Mouse (Mus musculus) layer of hippocampus, postnatal 10 days (tissue): ENCODE results near the gene Eif2ak4. TPM values are rescaled to one million over a fixed set of nuclear protein-coding genes. Genes with fewer than 3 reads are reported as not detected.

Experiments
- DNase-seq, 2 experiments: peaks; one replicate each; pipeline ENCODE4 v3.0.0; 2021; ENCODE audit warnings: low spot score in 2 of 2
- total RNA-seq, 2 experiments: library from RNA; stranded (reverse); gene quantifications; 2 replicates each; pipeline ENCODE4 v1.2.3; 2021

The Eif2ak4 gene
- total RNA-seq, 2 experiments from 2014 or later = 24.6 to 28.1 TPM

DNA sequence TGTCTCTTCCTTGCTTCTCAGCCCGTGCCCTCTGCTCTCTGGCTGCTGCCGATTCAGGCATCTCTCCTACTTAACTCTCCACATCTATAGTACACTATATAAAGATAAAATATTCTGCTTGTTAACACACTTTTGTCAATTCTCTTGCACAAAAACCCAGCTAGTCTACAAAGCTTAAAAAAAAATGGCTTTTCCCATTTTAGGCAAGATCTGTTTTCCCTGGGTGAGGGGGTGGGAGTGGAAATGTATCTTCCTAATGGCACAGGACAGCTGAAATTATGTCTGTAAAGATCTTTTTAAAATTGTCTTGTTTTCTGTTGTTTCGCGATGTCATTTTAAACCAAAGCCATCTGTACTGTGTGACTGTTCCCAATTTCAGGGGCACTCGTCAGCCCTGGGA, 75.1 kb downstream of the Eif2ak4 start:
- DNase-seq = no peak

DNA sequence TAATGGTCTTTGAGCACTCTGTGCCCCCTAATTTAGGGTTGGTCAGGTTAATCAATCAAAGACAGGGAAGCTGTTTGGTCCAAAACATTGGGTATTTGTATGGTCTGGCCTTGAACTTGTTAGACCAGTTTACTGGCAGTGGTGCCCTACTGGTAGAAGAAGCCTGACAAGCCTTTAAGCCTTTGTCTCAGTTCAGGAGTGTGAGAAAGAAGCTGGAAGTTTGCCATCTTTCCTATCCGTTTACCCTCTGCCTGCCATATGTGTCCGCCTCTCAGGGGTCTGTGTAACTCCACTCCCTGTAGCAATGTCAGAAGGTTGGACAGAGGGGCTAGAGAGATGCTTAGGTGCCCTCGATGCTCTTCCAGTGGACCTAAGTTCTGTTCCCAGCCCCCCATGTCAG, 76.0 kb downstream of the Eif2ak4 start:
- no peak for DNase-seq

DNA sequence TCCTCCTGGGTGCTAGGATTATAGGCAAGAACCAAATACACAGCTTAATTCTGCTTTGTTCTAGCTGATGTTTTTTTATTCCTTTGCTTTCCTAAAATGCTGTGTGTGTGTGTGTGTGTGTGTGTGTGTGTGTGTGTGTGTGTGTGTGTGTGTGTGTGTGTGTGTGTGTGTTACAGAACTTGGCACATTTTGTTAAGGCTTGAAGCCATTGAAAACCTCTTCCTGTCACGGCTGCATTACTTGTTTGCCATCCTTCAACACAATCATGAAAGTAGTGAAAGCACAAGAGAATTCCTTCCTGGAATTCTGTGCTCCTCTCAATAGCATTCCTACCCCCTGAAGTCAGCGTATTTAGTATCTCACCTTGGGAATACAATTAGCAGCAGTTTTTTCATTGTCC, 77.5 kb downstream of the Eif2ak4 start:
- DNase-seq = no peak

DNA sequence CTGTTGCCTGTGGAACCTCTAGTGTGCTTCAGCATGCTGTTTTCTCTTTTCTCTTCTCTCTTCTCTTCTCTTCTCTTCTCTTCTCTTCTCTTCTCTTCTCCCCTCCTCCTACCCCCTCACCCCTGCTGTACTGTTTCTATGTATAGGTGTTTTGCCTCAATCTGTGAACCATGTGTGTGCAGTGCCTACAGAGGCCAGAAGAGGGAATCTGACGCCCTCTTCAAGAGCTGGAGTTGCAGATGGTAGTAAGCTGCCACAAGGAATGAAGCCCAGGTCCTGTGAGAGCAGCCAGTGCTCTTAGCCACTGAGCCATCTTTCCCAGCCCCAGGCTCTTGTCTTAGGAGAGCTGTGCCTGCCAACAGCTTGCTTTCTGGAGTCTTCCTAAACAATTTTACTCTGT, 78.2 kb downstream of the Eif2ak4 start:
- no peak for DNase-seq

DNA sequence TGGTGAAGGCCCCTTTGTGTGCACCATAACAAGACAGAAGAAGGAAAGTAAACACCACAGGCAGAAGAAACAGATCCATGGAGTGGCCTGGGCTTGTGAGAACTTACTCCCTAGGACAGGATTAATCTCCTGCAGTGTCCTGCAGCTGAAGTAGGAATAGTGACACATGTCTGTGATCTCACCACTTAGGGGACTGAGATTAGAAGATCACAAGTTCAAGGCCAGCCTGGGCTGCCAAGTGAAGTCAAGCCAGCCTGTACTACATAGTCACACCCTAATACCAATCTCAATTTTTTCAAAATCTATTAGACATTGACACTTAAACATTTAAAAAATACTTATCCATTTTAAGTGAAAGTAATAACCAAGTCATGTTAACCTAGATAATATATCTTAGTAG, 79.9 kb downstream of the Eif2ak4 start:
- DNase-seq = no peak

DNA sequence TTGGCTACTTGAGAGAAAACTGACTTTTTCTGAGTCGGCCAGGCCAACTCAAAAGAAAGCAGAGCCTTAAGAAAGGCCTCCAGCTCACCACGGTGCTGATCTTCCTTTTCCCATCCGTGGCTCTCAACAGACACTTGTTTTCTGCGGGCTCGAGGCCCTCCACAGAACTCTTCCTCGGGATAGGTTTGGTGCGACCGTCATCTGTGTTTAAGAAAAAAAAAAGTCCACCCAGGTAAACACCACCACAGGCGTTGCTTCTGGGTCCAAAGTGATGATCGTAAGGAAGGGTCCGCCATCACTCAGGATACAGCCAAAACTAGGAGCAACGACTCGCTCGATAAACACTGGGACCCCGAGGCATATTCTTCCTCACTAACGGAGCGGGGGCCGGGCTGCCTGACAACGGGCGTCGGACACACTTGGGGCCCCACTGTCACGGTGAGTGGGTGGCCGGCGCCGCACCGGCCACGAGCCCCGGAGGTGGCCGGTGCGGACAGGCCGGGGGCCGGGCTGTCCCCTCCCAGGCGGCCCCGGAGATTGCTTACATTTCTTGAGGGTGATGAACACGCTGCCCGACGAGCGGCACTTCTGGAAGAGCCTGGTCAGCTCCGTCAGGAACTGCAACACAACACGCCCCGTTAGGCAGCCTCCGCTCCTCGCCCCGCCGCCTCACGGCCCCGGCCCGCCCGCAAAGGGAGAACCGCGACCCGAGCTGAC, 90.6 kb downstream of the Eif2ak4 start:
- no peak for DNase-seq

DNA sequence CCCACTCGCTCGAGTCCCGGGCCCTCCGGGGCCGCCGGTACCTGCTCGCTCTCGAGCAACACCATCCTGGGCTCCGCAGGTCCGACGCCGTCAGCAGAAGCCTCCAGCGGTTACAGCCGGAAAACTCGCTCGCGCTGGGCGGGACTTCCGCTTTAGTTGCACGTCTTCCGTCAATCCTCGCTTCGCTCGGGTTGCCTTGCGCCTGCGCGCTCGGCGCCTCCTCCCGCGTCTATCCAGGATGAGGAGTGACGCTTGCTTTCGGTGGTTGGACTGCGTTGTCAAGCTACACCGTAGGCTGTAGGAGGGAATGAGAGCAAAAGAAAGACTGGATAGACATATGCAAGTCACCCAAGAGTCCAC, 91.1 kb downstream of the Eif2ak4 start, which contains the start of gene Srp14:
TSS of gene Srp14 (minus strand) at position 162 of the 360 bp plus-strand sequence.
- DNase-seq = peak; percentile 88 to 89

DNA sequence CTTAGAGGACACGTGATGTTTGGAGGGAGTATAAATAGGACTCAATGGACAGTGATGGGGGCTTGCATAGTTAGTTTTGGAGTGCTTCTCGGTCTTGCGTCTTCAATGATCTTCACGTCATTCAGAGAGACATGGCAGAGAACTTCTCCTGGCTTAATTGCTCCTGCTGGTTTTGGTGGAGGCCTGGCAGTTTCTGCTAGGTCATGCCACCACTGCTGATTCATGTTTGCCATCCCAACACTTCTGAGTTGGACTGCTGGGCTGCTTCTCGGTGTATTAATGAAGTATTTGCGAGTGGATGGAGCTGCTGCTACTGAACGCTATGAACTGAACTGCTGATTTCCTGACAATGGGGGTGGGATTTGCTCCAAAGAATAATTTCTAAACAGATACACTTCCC, 92.5 kb downstream of the Eif2ak4 start:
- DNase-seq = no peak

DNA sequence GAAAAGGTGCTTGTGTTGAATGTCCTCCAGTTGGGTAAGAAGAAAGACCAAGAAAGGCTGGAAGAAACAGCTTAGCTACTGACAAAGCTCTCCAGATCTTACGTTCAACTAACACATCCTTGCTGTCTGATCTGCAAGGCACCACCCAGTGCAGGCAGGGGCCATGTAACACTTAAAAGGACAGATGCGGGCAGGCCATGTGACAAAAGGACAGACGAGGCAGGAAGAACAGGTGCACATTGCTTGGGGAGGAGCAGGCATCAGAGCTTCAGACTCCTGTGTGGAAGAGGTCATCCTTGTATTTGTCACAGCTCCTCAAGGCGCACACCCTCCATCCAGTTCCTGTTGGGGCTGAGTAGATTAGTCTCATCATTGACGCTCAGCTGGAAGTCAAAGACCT, 94.6 kb downstream of the Eif2ak4 start:
- no peak for DNase-seq

DNA sequence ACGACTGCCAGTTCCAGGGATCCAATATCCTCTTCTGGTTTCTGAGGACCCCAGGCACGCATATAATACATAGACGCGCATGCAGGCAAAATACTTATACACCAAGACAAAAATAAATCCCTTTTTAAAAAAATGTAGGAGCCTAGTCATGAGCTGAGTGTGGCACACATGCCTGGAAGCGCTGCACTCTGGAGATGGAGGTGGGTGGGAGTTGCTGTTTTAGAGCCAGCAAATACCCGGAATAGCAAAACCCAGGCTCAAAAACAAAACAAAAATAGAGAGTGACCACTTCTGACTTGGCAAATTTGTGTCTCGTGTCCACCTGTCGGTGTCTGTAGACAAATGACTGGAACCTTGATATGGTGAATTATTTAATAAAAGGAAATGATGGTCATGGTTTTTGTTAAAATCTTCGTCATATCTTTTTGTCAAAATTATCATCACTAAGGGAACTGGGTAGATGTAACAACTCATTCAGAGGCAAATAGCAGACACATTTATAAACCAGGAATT, 96.0 kb downstream of the Eif2ak4 start:
- DNase-seq = no peak

DNA sequence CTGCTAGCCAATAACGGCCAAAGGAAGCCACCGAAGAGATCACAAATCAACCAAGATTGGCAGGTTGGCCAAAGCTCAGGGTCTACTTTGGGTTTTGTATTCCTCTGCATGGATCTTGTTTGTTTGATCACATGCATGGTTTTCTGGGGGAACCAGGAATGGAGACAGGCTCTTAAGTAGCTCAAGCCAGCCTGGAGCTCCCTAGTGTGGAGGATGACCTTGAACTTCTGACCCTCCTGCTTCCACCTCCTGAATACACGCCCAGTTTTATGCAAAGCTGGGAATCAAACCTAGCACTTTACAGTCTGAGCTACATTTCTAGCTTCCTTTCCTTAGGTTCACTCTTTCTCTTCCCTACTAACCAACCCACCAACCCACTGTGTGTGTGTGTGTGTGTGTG, 97.0 kb downstream of the Eif2ak4 start:
- DNase-seq = no peak

DNA sequence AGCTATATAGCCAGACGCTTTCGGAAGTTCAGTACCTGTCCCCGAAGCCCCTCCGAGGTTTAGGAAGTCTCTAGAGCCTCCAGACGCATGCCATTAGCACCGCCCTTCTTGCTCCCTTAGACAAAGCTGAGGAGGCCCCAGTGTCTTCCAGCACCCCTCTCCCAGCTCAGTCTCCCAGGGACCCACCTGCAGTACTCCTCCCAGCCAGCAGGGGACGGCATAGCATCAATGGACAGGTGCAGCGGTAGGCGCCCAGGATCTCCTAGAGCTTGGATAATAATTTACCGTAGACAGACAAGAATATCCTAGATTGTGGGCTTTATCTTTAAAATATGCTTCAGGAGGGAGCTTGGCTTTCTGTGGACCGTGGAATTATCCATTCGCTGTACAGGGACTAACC, 98.5 kb downstream of the Eif2ak4 start:
- DNase-seq = peak; percentile 85 to 86

DNA sequence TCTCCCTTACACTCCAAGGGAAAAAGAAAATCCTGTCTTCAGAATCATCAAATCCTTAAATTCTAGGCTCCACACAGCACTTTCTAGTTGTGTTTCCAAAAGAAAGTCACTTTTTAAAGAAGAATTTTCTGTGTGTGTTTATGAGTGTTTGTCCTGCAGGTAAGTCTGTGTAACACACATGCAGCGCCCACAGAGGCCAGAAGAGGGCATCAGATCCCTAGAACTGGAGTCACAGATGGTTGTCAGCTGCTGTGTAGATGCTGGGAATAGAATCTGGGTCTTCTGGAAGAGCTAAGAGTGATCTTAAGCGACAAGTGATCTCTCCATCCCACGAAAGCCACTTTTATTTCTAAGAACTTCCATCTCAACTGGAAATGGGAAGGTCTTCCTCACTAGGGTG, 99.4 kb downstream of the Eif2ak4 start:
- DNase-seq = no peak

DNA sequence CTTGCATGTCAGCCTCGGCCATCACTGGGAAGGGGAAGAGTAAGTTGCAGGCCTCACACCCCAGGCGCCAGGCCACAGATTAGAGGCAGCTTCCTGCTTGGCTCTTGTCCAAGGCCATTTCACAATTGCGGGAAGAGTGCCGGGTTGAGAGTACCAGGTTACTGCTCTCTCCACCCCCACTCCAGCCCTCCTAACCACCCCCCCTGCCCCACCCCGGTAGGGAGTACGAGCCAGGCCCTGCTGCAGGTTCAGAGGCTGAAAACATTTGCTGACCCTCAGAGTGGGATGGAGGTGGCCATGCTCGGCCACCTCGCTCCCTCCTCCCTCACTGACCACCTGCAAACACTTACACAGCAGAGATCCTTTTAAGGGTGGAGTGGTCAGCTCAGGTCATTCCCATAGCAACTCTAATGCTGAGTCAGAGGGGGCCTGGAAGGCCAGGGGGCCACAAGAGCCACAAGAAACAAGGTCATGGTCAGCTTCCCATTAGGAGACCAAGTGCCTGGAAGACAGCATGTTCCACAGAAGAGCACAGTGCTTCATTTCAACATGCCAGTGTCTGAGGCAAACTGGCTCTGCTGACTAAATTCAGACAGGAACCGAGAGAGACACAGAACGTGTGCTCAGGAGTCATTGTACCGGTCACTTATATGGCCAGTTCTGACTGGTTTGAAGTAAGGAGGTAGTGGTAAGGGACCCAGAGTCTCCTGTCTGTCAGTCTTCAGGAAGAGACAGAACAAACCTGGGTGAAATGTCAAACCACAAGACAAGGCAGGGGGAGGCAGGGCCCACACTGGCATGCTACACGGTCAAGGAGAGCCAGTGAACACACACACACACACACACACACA, 102.0 kb downstream of the Eif2ak4 start:
- peak; percentile 31 to 40 for DNase-seq

DNA sequence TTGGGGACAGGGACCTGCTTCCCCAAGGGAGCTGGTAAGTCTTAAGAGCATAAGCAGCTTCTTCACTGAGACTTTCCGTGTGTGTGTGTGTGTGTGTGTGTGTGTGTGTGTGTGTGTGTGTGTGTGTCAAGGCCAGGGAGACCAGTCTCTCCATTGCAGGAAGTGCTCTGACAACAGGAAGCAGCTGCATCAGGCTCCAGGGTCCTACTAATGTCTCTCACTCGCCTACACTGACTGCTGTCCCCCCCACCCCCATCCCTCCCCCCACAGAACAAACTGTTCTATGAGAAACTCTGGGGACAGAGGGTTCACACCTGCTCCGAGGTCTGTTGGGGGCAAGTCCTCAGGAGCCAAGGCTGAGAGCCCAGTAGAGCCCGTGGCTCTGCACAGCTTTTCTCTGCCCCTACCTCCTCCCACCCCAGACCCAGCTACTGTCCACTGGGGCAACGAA, 102.9 kb downstream of the Eif2ak4 start:
- no peak for DNase-seq

DNA sequence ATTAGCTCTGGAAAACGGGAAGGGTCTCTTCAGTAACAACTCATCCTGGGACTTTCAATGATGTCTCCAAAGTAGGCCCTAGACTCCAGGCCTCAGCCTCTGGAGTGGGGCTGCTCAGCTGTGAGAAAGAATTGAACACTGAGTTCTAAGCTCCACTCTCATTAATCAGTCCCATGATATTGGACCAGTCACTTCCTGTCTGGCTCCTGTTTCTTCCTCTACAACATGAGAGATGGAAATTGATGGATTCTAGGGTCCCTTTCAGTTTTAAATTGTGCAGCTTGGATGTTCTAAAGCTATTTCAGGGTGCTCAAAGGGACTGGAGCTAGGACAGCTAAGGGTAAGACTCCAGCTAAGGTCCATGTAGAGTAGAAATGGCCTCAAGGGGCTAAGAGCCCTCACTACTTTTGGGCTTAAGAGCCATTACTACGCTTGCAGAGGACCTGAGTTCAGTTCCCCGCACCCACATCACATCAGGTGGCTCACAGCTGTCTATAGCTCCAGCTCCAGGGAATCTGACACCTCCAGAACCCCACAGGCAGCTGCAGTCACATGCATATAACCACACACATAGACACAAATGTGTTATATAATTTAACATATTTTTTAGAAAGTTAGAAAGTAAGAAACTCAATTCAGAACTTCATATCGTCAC, 103.5 kb downstream of the Eif2ak4 start:
- no peak for DNase-seq

DNA sequence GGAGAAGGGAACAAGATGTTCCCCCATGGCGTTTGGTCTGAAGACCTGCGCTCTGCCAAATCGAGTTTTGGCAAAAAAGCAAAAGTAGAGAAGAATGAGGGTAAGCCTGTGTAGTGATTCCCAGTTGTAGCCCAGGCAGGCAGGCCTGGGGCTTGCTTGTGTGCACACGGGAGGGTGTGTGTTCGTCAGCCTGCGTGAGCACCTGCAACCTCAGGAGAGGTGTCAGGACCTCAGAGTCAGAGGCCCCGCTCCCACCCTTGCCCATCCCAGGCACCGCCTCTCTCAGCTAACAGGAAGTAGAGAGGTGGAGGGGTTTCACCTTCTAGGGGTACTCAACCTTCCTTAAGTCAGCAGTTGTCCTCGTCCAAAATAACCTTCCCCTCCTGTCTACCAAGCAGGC, 106.6 kb downstream of the Eif2ak4 start:
- DNase-seq = no peak

DNA sequence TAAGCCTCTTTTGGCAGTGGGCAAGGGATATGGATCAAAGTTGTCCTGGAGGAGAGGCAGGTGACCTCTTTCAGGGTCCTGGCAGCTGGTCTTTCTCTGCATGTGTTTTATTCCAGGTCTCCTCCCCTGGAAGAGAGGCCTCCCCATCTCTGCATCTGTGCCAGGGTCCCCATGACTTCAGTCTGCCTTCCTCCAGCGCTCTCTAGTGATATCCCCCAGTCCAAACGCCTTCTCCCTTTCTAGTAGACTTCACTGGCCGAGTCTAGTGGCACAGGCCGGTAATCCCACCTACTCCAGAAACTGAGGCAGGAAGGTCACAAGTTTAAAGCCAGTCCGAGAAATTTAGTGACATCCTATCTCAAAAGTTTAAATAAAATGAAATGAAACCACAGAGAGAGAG, 109.5 kb downstream of the Eif2ak4 start:
- no peak for DNase-seq

DNA sequence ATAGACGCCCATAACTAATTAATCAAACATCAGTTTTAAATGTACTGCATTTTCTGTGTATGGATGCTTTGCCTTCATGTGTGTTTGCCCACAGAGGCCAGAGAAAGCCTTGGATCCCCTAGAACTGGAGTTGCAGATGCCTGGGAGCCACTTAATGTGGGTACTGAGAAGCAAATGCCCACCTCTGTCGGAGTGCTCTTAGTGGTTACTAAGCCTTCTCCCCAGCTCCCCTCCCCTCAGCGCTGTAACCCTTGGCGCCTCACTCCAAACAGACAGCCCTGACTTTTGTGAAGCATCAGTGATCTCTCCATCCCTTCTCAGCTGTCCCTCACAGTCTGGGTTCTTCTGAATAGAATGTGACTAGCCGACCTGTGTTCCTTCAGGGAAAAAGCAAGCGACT, 110.1 kb downstream of the Eif2ak4 start:
- DNase-seq = no peak

DNA sequence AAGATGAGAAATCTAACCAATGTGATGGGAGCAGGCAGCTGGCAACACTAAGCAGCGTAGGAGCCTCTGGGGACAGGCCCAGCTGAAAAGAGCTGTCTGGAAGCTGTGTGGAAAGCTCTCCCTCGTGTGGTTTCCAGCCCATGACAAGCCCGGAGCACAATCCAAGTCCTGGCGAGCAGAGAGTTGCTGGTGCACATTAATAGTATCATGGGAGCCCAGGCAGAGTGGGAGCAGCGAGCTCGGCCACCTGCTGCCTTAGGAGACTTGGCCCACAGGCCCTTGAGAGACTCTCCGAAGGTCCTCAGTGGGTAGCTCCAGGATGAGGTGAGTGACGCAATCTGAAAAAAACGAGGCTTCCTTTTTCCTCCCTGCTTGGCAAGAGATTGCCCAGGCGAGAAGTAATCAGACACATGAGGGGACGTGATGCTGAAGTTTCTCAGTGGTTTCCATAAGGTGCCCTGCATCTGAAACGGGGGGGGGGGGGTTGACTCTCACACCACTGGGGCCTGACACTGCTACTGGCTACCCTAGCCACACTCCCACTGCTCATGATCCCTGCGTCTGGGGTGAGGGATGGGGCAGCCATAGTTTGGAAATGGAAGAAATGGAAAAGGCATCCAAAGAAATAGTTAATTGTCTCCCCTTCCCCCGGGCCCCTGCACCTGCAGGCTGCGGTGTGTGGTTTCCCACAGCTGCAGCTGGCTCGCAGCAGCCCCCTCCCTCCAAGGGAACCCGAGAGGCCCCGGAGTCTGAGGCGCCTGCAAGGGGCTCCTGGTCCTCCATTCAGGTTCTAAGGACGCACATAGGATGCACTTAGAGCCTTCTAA, 110.9 kb downstream of the Eif2ak4 start:
- DNase-seq = peak in 1 of 2 experiments; percentile 29

DNA sequence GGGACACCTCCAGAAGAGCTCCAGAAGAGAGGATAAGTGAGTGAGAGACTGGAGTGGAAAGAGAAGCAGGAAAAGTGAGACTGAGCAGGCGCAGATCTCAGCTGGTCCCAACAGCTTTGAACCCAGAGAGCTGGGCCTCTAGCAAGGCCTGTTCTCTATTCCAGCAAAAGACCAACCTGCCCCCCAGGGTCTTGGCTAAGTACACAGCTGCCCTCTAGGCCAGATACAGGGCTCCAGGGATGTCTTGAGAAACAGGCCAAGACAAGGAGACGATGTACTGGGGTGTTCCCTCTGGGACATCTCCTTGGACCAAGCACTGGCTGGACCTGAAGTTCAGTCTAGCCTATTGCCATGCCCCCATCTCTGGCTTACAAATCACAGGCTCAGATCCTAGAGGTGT, 111.8 kb downstream of the Eif2ak4 start:
- DNase-seq = no peak
